Mouse (Mus musculus): Measurements from ENCODE around the gene Pld6. TPM values are rescaled to one million over a fixed set of nuclear protein-coding genes. Genes with fewer than 3 reads are reported as not detected.

The Pld6 gene
- polyA plus RNA-seq (2014; fragmentation: Nextera tagmentation; extraction: Ambion mirVana): 0.72 and 1.3 TPM in 2 replicates

GRCm38 (mm10) chr11:59787199-59787781 lies at the start of gene Pld6:
Gene Pld6, minus strand, starts transcription at chr11:59787645.
- Histone ChIP-seq H3K27me3 (ENCODE audit: control insufficient read depth, insufficient read depth, low read length) (no peaks in the 10 kb centered on the region), H3K4me3 (ENCODE audit: low read depth, low read length) (peak within 1 kb of the TSS; percentile 37), H3K9me3 (ENCODE audit: control insufficient read depth, low read length) (no peaks in the 10 kb centered on the region), H3K36me3 (ENCODE audit: control insufficient read depth, insufficient read depth, low read length) (peaks cover 3% of the 10 kb centered on the region; the same call in 1 of the 2 replicates), H3K4me2 (ENCODE audit: low read depth, low read length, severe bottlenecking) (peak within 1 kb of the TSS; percentile 76), H3K4me1 (replicated peaks; ENCODE audit: control insufficient read depth, insufficient read depth, low read length) (peaks cover 10% of the 10 kb centered on the region; the same call in 1 of the 2 replicates), H3K9ac (ENCODE audit: low read length) (peak within 1 kb of the TSS; percentile 63), H3K27ac (ENCODE audit: low read depth, low read length) (no peak within 1 kb of the TSS)
- ATAC-seq (replicated peaks; ENCODE audit: low FRiP score) (peak; percentile 71), DNase-seq (ENCODE audit: low spot score) (peak; percentile 86)
- under 1% methylated on average over 51 of the region's 51 CpGs for WGBS

DNA sequence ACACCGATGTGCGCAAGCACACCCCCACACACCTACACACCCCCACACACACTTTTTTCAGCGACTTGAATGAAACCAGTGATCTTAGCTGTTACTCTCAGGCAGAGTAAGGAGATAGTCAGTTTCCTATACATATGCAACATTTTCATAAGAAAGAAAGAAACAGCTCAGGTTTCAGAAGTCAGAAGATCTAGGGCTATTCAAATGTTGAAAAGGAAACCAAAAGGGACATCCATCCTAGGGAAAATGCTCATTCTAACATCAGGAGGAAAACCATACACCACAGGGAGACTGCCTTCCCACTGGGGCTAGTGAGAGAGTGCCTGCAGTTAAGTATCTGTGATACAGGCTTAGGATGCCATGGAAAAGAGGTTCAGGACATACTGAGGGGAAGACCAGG lies 34.2 kb upstream of the Pld6 start:
- H3K27ac ChIP-seq (ENCODE audit: low read depth, low read length): no peak overlapping the region
- WGBS: 94% methylated on average over 3 of the region's 3 CpGs
- ATAC-seq (replicated peaks; ENCODE audit: low FRiP score) (no peak), DNase-seq (ENCODE audit: low spot score) (no peak)
- peaks cover 32% of the 10 kb centered on the region for H3K36me3 ChIP-seq (ENCODE audit: control insufficient read depth, insufficient read depth, low read length)
- no peaks in the 10 kb centered on the region for H3K4me1 ChIP-seq (replicated peaks; ENCODE audit: control insufficient read depth, insufficient read depth, low read length)
- H3K4me2 ChIP-seq (ENCODE audit: low read depth, low read length, severe bottlenecking): no peak overlapping the region
- H3K9me3 ChIP-seq (ENCODE audit: control insufficient read depth, low read length): no peaks in the 10 kb centered on the region
- H3K27me3 ChIP-seq (ENCODE audit: control insufficient read depth, insufficient read depth, low read length): no peaks in the 10 kb centered on the region
- H3K4me3 ChIP-seq (ENCODE audit: low read depth, low read length): no peak overlapping the region
- no peak overlapping the region for H3K9ac ChIP-seq (ENCODE audit: low read length)

DNA sequence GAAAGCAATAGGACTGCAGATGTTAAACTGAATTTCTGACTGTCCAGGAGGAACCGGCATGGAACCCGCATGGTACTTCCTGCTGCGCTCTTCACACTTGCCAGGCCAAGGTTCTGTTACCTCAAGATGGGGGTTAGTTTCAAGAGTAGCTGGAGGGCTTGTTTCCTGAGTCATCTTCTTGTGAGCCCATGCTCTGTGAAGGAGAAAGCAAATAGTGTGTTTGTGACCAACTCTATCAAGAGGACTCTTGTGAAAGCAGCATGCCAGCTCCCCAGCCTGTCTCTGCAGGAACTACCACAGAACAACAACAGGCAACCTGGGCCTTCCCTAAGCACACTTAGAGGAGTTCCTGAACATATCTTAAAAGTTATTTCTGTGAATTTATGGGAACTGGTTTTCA lies 30.5 kb upstream of the Pld6 start:
- 94% methylated on average over 3 of the region's 3 CpGs for WGBS
- ATAC-seq (replicated peaks; ENCODE audit: low FRiP score): no peak
- H3K9me3 ChIP-seq (ENCODE audit: control insufficient read depth, low read length): no peaks in the 10 kb centered on the region
- H3K27me3 ChIP-seq (ENCODE audit: control insufficient read depth, insufficient read depth, low read length): no peaks in the 10 kb centered on the region
- H3K4me1 ChIP-seq (replicated peaks; ENCODE audit: control insufficient read depth, insufficient read depth, low read length): no peaks in the 10 kb centered on the region
- peaks cover 22% of the 10 kb centered on the region; the same call in 1 of the 2 replicates for H3K36me3 ChIP-seq (ENCODE audit: control insufficient read depth, insufficient read depth, low read length)
- H3K4me3 ChIP-seq (ENCODE audit: low read depth, low read length): no peak overlapping the region
- no peak overlapping the region for H3K27ac ChIP-seq (ENCODE audit: low read depth, low read length)
- no peak overlapping the region for H3K9ac ChIP-seq (ENCODE audit: low read length)
- DNase-seq (ENCODE audit: low spot score): no peak
- H3K4me2 ChIP-seq (ENCODE audit: low read depth, low read length, severe bottlenecking): no peak overlapping the region

DNA sequence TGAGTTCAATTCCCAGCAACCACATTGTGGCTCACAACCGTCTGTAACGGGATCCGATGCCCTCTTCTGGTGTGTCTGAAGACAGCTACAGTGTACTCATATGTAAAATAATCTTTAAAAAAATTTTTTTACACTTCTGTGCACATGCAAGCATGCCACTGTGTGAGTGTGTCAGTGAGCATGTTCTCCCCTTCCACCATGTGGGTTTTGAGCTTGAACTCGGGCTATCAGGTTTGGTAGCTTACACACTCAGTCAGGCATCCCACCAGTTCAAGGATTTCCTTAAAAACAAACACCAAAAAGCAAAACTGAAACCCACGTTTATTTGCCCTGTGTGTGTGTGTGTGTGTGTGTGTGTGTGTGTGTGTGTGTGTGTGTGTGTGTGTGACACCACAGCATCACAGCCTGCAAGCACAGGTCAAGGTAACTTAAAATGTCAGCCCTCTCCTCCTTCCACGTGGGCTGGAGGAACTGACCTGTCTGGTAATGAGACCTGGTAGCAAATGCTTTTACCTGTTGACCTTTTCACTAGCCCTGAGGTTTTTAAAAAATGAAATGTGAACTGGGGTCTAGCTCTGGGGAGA lies 28.1 kb upstream of the Pld6 start:
- Histone ChIP-seq H3K4me1 (replicated peaks; ENCODE audit: control insufficient read depth, insufficient read depth, low read length) (no peaks in the 10 kb centered on the region), H3K9ac (ENCODE audit: low read length) (no peak overlapping the region), H3K27me3 (ENCODE audit: control insufficient read depth, insufficient read depth, low read length) (no peaks in the 10 kb centered on the region), H3K36me3 (ENCODE audit: control insufficient read depth, insufficient read depth, low read length) (peaks cover 22% of the 10 kb centered on the region; the same call in 1 of the 2 replicates), H3K4me3 (ENCODE audit: low read depth, low read length) (no peak overlapping the region), H3K4me2 (ENCODE audit: low read depth, low read length, severe bottlenecking) (no peak overlapping the region), H3K27ac (ENCODE audit: low read depth, low read length) (no peak overlapping the region), H3K9me3 (ENCODE audit: control insufficient read depth, low read length) (no peaks in the 10 kb centered on the region)
- DNase-seq (ENCODE audit: low spot score) (no peak), ATAC-seq (replicated peaks; ENCODE audit: low FRiP score) (no peak)
- 89% methylated on average over 6 of the region's 6 CpGs for WGBS

DNA sequence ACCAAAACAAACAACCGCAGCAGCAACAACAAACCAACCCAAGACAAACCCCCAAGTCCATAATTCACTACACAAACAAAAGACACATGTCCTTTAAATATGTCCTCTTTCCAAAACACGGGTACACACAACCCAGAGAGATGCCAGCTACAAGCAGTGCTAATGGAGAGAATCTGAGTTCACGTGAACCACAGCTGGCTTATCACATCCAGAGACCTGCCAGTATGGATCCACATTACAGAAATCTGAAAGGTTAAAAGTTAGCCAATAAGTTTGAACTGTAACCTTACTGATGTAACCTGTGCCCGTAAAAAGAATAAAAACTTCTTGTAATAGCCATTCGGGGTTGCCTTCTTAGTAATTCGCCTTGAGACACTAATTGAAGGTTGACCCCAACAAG lies 27.5 kb upstream of the Pld6 start:
- DNase-seq (ENCODE audit: low spot score) (no peak), ATAC-seq (replicated peaks; ENCODE audit: low FRiP score) (no peak)
- Histone ChIP-seq H3K36me3 (ENCODE audit: control insufficient read depth, insufficient read depth, low read length) (peaks cover 17% of the 10 kb centered on the region; the same call in 1 of the 2 replicates), H3K27ac (ENCODE audit: low read depth, low read length) (no peak overlapping the region), H3K4me1 (replicated peaks; ENCODE audit: control insufficient read depth, insufficient read depth, low read length) (no peaks in the 10 kb centered on the region), H3K9me3 (ENCODE audit: control insufficient read depth, low read length) (no peaks in the 10 kb centered on the region), H3K9ac (ENCODE audit: low read length) (no peak overlapping the region), H3K27me3 (ENCODE audit: control insufficient read depth, insufficient read depth, low read length) (no peaks in the 10 kb centered on the region), H3K4me2 (ENCODE audit: low read depth, low read length, severe bottlenecking) (no peak overlapping the region), H3K4me3 (ENCODE audit: low read depth, low read length) (no peak overlapping the region)
- 92% methylated on average over 6 of the region's 6 CpGs for whole genome bisulfite sequencing

DNA sequence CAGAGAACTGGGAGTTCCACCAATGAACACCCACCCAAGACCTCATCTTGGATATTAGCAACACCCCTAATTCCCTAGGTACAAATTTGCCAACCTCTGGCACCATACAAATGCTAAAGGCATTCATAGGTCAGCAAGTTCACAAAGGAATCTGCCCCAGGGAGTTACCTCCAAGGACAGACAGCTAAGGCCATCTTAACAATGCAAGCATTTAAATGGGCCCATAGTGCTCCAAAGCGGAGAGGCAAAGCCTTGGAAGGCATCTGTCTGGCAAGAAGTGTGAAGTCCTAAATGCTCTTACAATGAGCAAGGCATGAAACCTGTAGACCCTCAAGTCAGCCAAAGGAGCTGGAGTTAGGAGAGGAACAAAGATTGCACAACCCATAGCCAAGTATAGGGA lies 26.9 kb upstream of the Pld6 start:
- WGBS: 61% methylated on average over 1 of the region's 1 CpGs
- no peak overlapping the region for H3K4me3 ChIP-seq (ENCODE audit: low read depth, low read length)
- H3K4me2 ChIP-seq (ENCODE audit: low read depth, low read length, severe bottlenecking): no peak overlapping the region
- no peak for DNase-seq (ENCODE audit: low spot score)
- ATAC-seq (replicated peaks; ENCODE audit: low FRiP score): no peak
- H3K36me3 ChIP-seq (ENCODE audit: control insufficient read depth, insufficient read depth, low read length): peaks cover 12% of the 10 kb centered on the region; the same call in 1 of the 2 replicates
- H3K27me3 ChIP-seq (ENCODE audit: control insufficient read depth, insufficient read depth, low read length): no peaks in the 10 kb centered on the region
- no peak overlapping the region for H3K9ac ChIP-seq (ENCODE audit: low read length)
- no peaks in the 10 kb centered on the region for H3K4me1 ChIP-seq (replicated peaks; ENCODE audit: control insufficient read depth, insufficient read depth, low read length)
- no peaks in the 10 kb centered on the region for H3K9me3 ChIP-seq (ENCODE audit: control insufficient read depth, low read length)
- H3K27ac ChIP-seq (ENCODE audit: low read depth, low read length): no peak overlapping the region

- H3K27ac ChIP-seq (ENCODE audit: low read depth, low read length): no peak overlapping the region
- no peak overlapping the region for H3K4me2 ChIP-seq (ENCODE audit: low read depth, low read length, severe bottlenecking)
- no peak overlapping the region for H3K4me3 ChIP-seq (ENCODE audit: low read depth, low read length)
- no peaks in the 10 kb centered on the region for H3K27me3 ChIP-seq (ENCODE audit: control insufficient read depth, insufficient read depth, low read length)
- peaks cover 5% of the 10 kb centered on the region; the same call in 1 of the 2 replicates for H3K4me1 ChIP-seq (replicated peaks; ENCODE audit: control insufficient read depth, insufficient read depth, low read length)
- no peaks in the 10 kb centered on the region for H3K9me3 ChIP-seq (ENCODE audit: control insufficient read depth, low read length)
- DNase-seq (ENCODE audit: low spot score): no peak
- H3K9ac ChIP-seq (ENCODE audit: low read length): no peak overlapping the region
- no peak for ATAC-seq (replicated peaks; ENCODE audit: low FRiP score)
- H3K36me3 ChIP-seq (ENCODE audit: control insufficient read depth, insufficient read depth, low read length): peaks cover 4% of the 10 kb centered on the region; the same call in 1 of the 2 replicates
- 73% methylated on average over 3 of the region's 3 CpGs for WGBS
These were observed 25.8 kb upstream of the Pld6 start for GRCm38 (mm10) chr11:59813276-59813675.

DNA sequence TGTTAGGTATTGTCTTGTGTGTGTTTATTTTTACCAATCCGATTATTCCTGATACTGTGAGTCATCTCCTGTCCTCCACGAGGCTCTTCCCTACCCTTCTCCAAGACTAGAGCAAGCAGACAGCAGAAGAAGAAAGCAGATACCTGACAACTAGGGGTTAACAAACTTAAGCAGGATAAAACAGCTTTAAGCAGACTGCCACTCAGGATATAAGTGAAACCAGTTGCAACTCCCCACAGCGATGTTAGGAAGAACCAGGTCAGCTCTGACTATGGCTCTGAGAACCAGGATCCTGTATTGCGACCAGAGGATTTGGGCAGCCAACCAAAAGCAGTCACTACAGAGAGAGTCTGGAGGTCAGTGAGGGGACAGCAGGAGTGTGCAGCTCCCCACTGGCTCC lies 23.8 kb upstream of the Pld6 start:
- ATAC-seq (replicated peaks; ENCODE audit: low FRiP score) (no peak), DNase-seq (ENCODE audit: low spot score) (no peak)
- H3K9me3 ChIP-seq (ENCODE audit: control insufficient read depth, low read length): no peaks in the 10 kb centered on the region
- 76% methylated on average over 4 of the region's 4 CpGs for WGBS
- H3K27ac ChIP-seq (ENCODE audit: low read depth, low read length): no peak overlapping the region
- no peak overlapping the region for H3K9ac ChIP-seq (ENCODE audit: low read length)
- H3K4me1 ChIP-seq (replicated peaks; ENCODE audit: control insufficient read depth, insufficient read depth, low read length): peaks cover 5% of the 10 kb centered on the region; the same call in 1 of the 2 replicates
- no peak overlapping the region for H3K4me3 ChIP-seq (ENCODE audit: low read depth, low read length)
- no peaks in the 10 kb centered on the region for H3K27me3 ChIP-seq (ENCODE audit: control insufficient read depth, insufficient read depth, low read length)
- no peak overlapping the region for H3K4me2 ChIP-seq (ENCODE audit: low read depth, low read length, severe bottlenecking)
- no peaks in the 10 kb centered on the region for H3K36me3 ChIP-seq (ENCODE audit: control insufficient read depth, insufficient read depth, low read length)
